Mouse (Mus musculus) cerebellum, adult 18-20 months (tissue): ENCODE data around the gene Frem1.
A peak's percentile ranks its signal among the peaks of the same experiment; 100 is the strongest.

Experiments used
- DNase-seq, 2 experiments: peaks; one replicate each; pipeline ENCODE4 v3.0.0; 2021

Frem1 gene

DNA sequence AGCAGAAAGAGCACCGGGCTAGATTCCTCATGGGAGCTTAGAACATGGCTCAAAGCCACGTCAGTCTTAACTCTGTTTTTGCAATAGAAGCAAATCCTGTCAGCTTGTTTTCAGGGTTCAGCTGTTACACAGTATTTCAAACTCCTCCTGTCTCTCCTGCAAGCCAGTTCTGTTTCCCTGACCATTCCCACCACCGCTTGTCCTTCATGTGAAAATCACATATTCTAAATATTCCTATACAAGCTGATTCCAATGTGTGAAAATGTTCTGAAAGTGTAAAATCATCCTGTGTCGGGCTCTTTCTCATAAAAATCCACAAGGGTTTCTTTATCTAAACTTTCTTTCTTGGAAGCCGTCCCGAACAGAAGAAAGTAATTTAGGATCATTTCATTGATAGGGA lies 22.0 kb downstream of the Frem1 start:
- DNase-seq = no peak

DNA sequence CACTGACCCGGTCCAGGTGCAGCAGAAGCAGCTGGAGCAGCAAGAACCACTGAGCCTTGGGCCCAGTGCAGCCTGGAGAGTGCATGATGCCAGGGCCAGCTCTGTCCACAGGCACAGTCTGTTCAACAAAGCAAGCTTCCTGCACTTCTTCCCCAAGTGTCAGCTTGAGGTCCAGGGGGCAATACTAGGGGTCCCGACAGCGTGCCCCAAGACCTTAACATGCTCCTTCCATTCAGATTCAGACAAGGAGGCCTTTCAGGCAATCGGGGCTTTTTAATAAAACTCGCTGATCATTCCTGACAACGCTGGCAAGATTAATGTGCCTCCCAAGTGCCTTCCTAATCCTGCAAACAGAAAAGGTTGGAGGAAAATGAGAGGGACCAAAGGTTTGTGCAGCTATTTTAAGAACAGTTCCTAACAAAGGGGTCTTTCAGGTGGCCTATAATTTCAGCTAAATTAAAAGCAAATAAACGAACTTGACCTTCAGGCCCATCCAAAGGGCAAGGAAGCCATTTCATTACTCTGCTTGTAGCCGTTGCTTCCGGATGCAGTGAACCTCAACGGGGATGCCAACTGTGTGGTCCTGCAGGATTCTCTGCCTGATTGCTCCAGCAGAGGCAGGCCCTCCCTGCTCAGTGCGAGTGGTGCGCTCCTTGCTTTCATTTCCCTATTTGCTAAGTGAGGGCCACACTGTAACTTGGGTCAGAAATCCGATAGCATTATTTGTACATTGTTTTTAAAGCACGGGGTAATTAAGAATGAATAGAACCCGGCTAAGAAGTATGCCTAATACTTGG lies 31.2 kb downstream of the Frem1 start:
- DNase-seq = no peak

DNA sequence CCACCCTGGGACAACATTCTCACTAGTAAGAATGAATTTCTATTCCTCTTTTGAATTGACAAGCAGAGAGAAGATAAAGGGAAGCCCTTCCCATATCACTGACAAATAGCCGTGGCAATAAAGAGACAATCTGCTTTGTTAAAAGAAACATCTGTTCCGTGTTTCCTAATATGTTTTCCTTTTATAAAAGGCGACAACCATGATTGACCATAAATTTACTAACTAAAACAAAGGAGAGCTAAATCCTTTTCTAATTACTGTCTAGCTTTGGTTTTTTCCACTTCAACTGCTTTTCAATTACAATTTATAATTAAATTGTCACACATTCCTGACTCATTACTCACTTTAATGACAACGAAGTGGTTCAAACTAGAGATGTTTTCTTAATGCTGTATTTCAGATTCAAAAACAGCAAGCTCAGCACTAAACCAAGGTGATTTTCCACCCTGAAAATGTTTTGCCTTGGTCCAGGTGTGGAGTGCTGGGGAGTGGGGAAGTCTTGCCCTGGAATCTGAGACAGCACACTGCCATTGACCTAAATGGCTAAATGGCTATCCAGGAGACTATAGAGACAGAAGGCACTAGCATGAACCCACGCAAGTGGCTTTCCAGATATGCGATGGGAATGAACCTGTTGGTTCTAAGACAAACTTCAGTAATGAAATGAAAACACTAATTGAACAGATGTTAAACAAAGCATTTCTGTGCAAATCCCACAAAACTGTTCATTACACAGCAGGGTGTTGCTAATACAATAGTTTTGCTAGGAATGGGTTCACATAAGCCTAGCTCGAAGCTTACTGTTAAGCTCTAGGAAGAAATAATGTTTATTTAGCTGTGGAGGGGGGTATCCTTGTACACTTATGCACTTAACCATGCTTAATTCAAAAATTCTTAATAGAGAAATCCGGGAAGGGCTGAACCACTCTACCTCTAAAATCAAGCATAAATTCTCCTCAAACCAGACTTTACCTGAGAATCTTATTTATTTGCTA lies 33.7 kb downstream of the Frem1 start:
- DNase-seq = no peak

DNA sequence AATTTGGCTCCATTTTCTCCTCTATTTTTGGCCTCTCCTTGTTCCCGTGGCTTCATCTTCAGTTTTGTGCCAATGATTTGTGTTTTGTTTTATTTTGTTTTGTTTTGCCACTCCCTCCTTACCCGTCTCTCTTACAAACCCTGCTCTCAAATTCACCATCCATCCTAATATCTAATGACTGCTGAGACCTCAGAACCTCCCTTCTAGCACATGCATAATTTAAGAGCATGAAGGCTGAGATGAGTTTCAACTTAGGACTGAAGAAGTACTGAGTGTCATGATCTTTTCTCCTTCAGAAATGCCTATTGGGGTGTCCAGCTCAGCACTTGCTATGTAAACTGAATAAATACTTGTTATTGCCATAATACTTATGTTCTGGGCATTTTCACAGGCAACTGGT lies 37.6 kb downstream of the Frem1 start:
- DNase-seq = no peak

DNA sequence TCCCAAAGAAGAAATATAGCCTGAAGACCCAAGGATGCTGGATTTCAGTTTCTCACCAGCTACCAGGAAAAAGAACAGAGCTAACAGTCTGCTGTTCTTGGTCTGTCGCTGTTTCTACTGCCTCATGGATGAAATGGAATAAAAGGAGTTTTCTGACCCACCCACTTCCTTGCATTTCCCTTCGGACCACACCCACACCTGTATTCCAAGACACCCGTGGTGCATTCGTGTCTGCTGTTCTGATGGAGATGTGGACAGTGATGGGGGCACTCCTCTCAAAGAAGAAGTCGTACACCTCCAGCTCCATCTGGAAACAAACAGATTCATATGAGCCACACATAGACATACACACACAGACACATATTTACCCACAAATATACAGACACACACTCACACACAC lies 48.1 kb downstream of the Frem1 start:
- DNase-seq = no peak

DNA sequence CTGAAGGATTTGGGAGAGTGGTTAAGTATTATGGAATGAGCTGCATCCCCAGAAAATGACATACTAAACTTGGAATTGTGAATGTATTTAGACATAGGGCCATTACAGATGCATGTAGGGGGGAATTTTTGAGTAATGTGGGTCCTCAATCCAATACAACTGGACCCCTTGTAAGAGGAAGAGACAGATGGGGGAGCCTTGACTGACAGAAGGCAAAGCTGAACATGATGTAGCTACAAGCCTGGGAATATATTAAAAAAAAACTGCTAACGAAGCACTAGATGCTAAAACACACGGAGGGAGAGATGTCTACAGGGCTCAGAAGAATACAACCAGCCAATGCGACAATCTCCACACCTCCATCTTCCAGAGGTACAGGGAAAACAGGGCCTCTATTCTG lies 60.1 kb downstream of the Frem1 start:
- no peak for DNase-seq

DNA sequence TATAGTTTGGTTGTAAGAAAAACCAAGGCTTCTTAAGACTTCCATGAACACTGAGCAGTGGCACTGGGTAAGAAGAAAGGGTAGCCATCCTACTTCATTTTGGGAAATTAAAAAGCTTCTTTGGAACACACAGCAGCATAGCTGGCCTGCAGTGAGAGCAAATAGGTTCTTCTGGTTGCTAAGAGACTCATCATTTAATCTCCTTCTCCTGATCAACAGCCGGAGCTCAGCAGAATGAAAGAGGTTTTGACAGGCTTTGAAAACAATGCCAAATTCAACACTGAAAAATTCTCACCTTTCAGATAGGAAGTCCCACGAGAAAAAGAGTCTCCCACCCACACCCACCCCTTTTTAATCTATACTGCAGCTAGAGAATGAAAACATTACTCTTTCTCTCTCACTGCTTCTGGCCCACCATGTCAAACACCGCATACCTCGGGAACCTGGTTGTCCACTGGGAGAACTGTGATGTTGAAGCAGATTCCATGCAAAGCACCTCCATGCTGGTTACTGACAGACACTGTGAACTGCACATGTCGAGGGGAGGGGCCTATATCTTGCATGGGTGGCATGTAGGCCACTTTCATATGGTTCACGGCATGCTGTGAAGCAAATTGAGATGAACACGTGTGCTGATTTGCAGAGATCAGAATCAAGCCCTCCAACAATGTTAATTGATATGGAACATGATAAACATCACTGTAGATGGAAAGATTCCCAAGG lies 61.0 kb downstream of the Frem1 start:
- DNase-seq = no peak

DNA sequence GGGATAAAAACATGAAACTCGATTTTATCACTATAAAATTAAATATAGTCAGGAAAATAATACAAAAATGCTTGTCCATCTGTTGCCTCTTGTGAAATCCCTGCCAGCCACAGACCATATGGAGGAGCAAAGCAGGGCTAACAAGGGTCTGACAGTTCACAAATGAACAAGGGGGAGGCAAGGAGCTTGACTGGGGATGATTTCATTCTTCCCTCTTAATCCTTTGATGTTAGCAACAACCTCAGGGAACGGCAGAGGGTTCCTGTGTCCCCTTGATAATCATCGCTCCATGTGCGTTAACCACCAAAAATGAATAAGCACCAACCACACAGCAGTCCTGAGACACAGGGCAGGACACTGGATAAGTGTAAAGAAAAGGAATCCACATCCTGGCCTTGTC lies 79.8 kb downstream of the Frem1 start:
- DNase-seq = no peak

DNA sequence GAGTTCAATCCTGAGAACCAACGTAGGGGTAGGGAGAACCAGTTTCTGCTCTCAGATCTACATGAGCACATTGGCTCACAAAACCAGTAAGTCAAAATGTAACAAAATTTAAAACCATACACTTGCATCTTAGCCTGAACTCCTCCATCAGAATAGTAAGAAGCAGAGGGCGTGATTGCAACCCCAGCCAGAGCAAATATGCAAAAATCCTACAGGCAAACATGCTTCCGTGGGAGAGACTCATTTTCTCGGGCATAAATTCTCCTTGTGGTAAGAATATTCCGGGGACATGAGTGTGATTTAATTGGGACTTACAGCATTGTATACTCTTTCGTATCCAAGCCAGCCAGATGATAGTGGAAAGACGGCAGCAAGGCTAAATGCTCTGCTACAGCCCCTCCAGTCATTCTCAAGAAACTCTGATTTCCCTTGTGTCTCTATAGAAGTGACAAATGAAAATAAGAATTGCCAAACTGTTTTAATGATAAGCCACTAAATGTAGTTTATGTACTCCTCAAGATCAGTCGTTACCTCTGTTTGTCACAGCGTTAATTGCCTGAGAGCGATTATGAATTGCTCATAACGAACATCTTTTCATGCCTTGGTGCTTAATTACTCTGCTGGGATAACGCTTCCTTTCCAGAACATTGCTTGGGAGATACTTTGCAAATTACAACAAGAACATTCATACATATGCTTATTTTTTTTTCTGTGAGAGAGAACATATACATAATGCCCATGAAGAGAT lies 81.1 kb downstream of the Frem1 start:
- DNase-seq = no peak

DNA sequence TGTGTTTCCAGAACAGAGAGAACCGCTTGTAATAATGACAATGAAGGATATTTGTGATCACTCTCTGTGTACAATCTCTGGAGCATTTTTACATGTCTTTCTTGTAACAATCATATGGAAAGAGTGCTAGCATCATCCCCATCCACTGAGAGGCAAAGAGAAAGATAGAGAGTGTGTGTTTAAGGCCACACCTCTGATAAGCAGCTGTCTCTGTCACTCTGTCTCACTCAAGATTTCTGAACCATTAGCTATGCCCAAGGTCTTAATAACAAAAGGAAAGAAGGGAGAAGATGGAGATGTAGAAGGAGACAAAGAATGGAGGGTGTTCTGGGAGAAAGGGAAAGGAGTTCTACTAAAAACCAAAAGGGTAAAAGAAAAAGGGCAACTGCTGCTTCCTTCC lies 91.1 kb downstream of the Frem1 start:
- DNase-seq = no peak

DNA sequence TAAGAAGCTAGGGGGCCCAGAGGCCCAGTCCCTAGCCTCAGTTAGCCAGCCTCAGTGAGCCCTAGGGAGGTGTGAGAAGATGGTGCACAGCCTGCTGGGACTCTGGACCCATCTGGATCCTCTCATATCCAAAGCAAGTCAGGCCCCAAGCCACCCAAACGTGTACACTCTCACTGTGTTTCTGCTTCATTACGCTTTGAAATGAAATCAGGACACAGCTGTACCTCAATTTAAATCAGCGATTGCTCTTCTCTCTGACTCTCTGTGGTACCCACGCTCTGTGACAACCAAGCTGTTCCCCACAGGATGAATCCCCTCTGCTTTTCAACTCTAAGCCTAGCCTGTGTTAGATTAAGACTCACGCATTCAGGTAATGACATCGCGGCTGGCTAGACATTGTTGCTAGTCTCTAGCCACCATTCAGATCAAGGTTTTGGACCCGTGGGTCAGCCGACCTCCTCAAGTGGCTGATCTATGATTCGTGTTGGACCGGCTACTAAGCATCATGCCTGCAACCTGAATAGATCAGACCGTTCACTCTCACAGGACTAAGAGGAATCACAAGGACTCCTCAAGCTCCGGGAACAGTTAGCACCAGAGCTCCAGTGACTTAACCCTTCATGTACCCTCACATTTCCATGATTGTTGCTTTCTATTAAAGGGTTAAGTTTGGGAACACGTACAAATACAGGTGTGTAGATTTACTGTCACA lies 94.2 kb downstream of the Frem1 start:
- no peak for DNase-seq

DNA sequence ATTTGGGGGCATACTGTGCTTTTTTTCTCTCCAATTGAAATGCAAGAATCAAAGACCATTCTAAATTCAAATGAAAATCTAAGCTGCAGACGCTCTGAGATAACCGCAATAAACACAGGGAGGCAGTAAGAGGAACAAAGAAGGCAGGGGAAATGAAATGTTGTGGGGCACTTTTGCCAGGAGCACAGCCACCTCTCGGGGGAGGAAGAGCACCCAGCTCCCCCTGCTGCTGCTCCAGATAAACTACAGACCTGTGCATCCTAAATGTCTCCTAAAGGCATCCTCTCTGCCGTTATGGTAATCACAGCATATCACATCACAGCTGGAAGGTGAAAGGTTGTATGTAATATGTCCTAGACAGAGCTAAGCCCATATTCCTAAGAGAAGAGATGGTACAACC lies 98.1 kb downstream of the Frem1 start:
- no peak for DNase-seq

DNA sequence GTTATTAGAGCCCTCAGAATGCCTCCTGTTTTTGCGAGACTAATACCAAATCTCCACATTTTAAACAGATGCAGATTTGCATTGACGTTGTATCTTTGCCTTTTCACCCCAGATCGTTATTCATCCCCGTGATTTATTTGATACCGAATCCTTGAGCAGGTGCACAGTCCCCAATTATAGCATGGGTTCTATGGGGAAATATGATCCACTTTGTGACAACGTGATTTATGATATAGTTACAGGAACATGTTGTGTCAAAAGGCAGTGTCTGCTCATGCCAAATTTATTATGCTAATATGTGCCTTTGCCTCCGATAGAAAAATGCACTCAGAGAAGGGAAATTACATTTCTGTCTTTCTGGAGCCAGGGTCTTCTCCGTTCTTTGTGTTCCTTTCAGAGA lies 102.6 kb downstream of the Frem1 start:
- DNase-seq = no peak

DNA sequence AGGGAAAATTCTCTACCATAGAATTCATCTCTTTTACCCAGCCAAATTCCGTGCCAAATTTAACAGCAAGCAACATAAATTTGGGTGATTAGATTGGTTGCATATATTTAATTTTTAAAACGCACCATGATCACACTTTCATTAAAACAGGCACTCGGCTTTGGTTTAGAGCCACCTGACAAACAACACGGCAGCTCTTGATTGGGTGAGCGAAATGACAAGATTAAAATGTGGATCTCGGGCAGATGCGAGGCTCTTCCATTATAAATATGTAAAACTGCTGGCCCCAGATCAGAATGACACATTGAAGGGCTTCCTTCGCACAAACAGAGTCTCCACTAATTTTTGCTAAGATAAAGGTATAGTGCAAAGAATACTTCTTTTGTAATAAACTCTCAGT lies 105.4 kb downstream of the Frem1 start:
- peak in 1 of 2 experiments; percentile 28 for DNase-seq

DNA sequence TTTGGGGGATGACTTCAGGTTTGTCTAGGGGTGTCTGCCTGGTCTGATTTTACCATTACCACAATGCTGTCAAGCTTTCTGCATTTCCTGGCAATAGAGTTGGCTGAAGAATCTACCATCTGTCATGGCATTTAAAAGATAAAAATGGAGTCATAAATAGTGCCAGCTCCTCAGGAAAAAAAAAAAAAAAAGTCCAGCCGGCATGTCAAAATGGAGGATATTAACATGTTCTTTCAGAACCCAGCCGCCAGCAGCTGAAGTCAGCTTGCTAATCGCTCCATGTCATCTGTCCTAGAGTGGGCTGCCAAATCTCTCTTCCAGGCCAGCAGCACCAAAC lies 105.9 kb downstream of the Frem1 start:
- peak; percentile 73 to 78 for DNase-seq

DNA sequence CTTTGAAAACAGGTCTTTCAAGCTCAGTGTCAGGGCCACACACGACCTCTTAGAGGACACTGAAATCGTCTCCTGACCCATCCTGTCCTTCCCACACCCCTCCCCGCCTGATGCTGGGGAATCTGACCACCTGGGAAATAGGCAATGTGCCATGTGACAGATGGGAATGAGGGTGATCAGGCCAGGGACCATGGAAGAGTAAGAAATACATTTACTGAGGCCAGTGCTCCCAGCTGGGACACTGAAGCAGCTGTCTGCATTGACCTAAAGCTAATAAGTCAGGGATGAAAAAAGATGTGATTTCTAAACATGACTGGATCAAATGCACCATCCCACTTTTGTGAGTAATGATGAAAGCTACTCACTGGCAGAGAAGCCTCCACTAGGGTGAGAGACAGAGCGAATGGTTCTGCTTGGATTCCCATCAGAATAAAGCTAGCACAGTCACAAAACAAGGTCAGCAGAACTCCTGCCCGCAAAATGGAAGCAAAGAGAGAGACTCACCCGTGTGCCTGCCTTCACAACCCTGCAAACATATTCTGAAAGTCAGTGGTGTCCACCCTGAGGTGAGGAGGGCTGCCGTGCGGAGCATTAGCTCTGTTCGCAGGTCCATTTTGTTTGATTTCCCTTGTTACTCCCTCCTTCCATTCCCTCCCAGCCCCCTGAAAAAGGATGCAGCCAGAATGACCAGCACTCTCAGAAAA lies 106.4 kb downstream of the Frem1 start:
- peak; percentile 79 to 81 for DNase-seq

DNA sequence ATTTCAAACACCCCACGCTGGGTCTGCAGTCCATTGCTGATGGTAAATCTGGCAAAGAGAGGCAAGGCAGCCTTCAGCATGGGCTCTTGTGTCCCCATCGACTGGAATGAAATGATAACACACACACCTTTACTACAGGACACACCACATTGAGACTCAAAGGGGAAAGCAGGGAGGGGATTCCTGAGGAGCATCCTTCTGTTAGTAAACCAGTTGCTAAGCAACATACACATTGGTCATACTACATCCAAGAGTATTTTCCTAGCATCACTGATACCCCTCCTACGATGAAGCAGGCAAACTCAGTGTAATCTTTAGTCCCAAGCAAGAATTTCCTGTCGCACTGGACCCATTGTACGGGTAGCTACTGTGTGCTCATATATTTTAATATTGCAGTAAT lies 111.5 kb downstream of the Frem1 start:
- DNase-seq = no peak

DNA sequence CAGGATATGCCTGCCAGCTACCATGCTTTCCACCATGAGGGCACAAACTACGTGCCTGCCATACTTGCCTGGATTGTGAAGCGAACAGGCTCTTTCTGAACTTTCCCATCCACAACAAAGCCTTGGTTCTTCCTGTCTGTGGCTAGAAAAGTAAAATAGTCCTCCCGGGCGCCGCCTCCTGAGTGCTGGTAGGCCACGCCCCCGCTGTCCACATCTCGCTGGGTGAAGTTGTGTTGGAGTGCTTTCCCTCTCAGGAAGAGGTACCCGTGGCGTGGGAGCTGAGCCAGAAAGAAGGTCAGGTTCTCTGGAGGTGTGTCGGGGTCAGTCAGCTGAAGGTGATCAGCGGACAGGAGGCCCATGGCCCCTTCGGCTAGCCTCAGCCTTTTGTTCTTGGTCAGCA lies 111.9 kb downstream of the Frem1 start:
- no peak for DNase-seq

DNA sequence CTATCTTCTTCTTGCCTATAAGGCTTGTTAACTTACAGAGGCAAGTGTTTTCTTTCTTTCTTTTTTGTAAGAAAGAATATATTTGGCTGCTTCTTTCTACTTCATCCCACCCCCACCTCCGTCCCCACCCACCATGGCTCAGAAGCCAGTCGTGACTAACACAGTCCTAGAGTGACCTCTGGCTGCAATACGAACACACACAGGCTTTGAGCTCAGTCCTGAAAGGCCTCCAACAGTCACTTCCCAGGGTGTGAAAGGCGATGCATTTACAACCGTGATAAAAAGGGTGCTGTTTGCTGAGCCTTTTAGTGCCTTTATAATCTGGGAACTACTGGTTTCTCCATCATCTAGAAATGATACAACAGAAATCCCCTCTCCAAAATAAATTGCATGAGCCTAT lies 117.8 kb downstream of the Frem1 start:
- DNase-seq = peak; percentile 48 to 61

DNA sequence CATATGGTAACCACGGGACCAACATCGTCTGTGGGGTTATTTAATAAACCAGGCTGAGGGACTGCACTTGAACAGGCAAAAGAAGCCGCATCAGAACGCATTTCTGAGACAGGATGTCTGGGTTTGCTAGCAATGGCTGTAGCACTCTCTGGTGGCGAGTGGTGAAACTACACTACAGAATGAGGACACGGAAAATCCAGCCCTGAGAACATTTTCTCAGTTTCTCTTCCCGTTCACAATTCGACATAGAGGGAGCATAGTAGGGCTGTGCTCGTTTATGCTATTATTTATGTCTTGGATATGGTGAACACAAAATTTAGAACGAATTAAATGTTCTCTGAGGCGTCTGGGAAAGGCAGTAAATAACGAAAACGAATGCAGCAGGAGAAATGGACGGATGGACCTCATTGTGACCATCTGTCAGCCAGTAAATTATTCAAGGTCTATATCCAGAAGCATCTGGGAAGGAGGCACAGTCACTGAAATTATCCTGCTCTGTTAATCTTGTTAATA lies 118.4 kb downstream of the Frem1 start:
- DNase-seq = peak; percentile 87 to 89

DNA sequence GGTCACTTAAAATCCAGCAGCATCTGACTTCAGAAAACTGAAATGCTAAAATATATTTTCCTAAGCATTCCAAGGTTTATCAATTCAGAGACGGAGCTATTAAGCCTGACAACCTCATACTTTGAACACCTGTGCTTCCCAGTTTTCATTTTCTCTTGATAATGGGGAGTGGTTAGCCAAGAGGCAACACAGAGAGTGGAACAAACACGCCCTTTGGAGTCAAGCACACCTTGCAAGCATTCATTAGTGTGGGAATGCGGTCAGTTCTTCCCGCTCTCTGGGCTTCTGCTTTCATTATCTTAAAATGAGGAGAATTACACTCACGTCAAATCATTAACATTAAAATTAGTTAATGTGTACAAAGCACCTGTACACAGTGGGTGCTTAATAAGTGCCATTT lies 122.1 kb downstream of the Frem1 start:
- DNase-seq = no peak
